25 mouse cellular contexts compared by ENCODE assay signal in the genomic region with DNA sequence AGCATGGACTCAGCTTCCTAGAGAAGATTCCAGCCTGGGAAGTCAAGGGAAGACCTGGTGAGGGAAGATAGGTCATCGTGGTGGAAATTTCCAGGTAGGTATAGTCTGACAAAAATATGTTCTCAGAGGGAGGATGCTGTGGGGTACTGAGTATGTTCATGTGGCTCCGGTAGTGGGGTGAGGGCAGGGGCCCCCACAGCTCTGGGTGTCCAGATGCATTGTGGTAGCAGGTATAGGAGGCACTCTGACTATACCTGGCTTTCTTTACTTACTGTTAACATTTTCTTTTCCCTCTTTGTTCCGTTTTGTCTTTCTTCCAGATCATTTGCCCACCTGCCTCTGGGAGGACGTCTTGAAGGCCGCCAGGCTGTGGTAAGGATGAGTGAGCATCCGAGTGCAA. TPM values are rescaled to one million over a fixed set of nuclear protein-coding genes. Genes with fewer than 3 reads are reported as not detected.
DNase-seq lines count a peak whose midpoint lies in the region; ATAC-seq and TF ChIP-seq lines count a peak whose summit lies in the region.
"Had no signal": no experiment of that assay in that cellular context is flagged by ENCODE, and none has a peak within 500 bp of the region (broad histone marks: within the 10 kb centered on the region; RNA-seq: fewer than 3 reads in every experiment).

No protein-coding gene starts in this region.

- TF ChIP-seq EP300 in heart, postnatal 0 days (IDR thresholded peaks at IDR 0.05; ENCODE audit: low read depth): no peak

- no peak for TF ChIP-seq CTCF in heart, postnatal 0 days (IDR thresholded peaks at IDR 0.05; ENCODE audit: low read depth)
- no peak for TF ChIP-seq CTCF in thymus, adult 2 months (IDR thresholded peaks at IDR 0.05; ENCODE audit: borderline replicate concordance, control insufficient read depth, extremely low read depth, insufficient read depth, low read length, poor library complexity)
- no peak for TF ChIP-seq CTCF in hindbrain, postnatal 0 days (IDR thresholded peaks at IDR 0.05; ENCODE audit: low read depth)

- peak overlapping the region; percentile 20; the same call in 1 of the 2 replicates for H3K27ac ChIP-seq in heart, postnatal 0 days (ENCODE audit: low read depth)
- peak overlapping the region; percentile 91 for H3K27ac ChIP-seq in thymus, adult 2 months (ENCODE audit: control insufficient read depth, insufficient read depth, low read length)
- no peak overlapping the region for H3K27ac ChIP-seq in hindbrain, postnatal 0 days
- H3K27ac ChIP-seq: embryonic facial prominence, embryonic 10.5 days; forebrain, embryonic 13.5 days; hindbrain, embryonic 13.5 days; intestine, embryonic 15.5 days had no signal

- no peaks in the 10 kb centered on the region for H3K36me3 ChIP-seq in heart, postnatal 0 days (replicated peaks; ENCODE audit: control insufficient read depth, insufficient read depth, low read length)
- peaks cover 3% of the 10 kb centered on the region; the same call in 1 of the 2 replicates for H3K36me3 ChIP-seq in thymus, adult 2 months (ENCODE audit: control insufficient read depth, insufficient read depth, low read length)
- no peaks in the 10 kb centered on the region for H3K36me3 ChIP-seq in hindbrain, postnatal 0 days (ENCODE audit: insufficient read depth, low read length)
- H3K36me3 ChIP-seq: embryonic facial prominence, embryonic 10.5 days; heart, embryonic 12.5 days; hindbrain, embryonic 13.5 days; intestine, embryonic 15.5 days had no signal

- no peak overlapping the region; the same call in 1 of the 2 replicates for H3K9ac ChIP-seq in heart, postnatal 0 days (replicated peaks; ENCODE audit: low read depth, low read length)
- H3K9ac ChIP-seq in hindbrain, postnatal 0 days (replicated peaks; ENCODE audit: low read length): no peak overlapping the region
- H3K9ac ChIP-seq: forebrain, embryonic 13.5 days; forebrain, postnatal 0 days; heart, embryonic 12.5 days; hindbrain, embryonic 13.5 days; intestine, embryonic 15.5 days had no signal

- no peak overlapping the region; the same call in 1 of the 2 replicates for H3K4me2 ChIP-seq in heart, postnatal 0 days (ENCODE audit: low read depth, low read length)
- no peak overlapping the region for H3K4me2 ChIP-seq in hindbrain, postnatal 0 days (ENCODE audit: low read depth, low read length)
- H3K4me2 ChIP-seq: forebrain, embryonic 13.5 days; heart, embryonic 12.5 days; hindbrain, embryonic 13.5 days; intestine, embryonic 15.5 days had no signal

- no peaks in the 10 kb centered on the region for H3K9me3 ChIP-seq in heart, postnatal 0 days (replicated peaks; ENCODE audit: control insufficient read depth, low read length)
- H3K9me3 ChIP-seq in hindbrain, postnatal 0 days (ENCODE audit: low read length): no peaks in the 10 kb centered on the region
- H3K9me3 ChIP-seq: embryonic facial prominence, embryonic 10.5 days; forebrain, embryonic 13.5 days; heart, embryonic 12.5 days; hindbrain, embryonic 13.5 days; intestine, embryonic 15.5 days had no signal

- no peak for DNase-seq in heart, postnatal 0 days (ENCODE audit: low spot score)
- no peak for DNase-seq in heart, postnatal 10 days
- no peak for DNase-seq in thymus, adult 2 months
- DNase-seq in thymus, postnatal 25 days: peak; percentile 77
- no peak for DNase-seq in hindbrain, postnatal 0 days (ENCODE audit: low spot score)
- DNase-seq in gastrocnemius, postnatal 25 days: no peak
- no peak for DNase-seq in gastrocnemius, postnatal 10 days
- DNase-seq: adrenal gland, postnatal 14 days; cerebellum, adult 2 months; cerebellum, postnatal 10 days; forebrain, postnatal 0 days; gastrocnemius, postnatal 36 days; heart, adult 18-20 months; heart, postnatal 14 days; kidney, adult 18-20 months had no signal

- 83% methylated on average over 6 of the region's 6 CpGs for WGBS in heart, postnatal 0 days
- 4% methylated on average over 6 of the region's 6 CpGs for WGBS in thymus, adult 2 months
- WGBS in hindbrain, postnatal 0 days: 79% methylated on average over 6 of the region's 6 CpGs

- intact Hi-C loops in heart, postnatal 10 days (cut with DNase I): no loop called here

- no peak for ATAC-seq in heart, postnatal 0 days (ENCODE audit: insufficient read depth, low read depth)
- ATAC-seq in hindbrain, postnatal 0 days: no peak
- ATAC-seq: activated CD4-positive, CD25-positive, alpha-beta regulatory T cell, adult 4 months; forebrain, embryonic 13.5 days; forebrain, postnatal 0 days; intestine, embryonic 15.5 days; Patski had no signal

- peaks cover 10% of the 10 kb centered on the region; the same call in 1 of the 2 replicates for H3K4me1 ChIP-seq in heart, postnatal 0 days (ENCODE audit: control insufficient read depth, insufficient read depth)
- peaks cover 23% of the 10 kb centered on the region for H3K4me1 ChIP-seq in thymus, adult 2 months (replicated peaks; ENCODE audit: control insufficient read depth, insufficient read depth, low read length)
- no peaks in the 10 kb centered on the region for H3K4me1 ChIP-seq in hindbrain, postnatal 0 days (ENCODE audit: insufficient read depth, low read length)
- H3K4me1 ChIP-seq: forebrain, embryonic 13.5 days; hindbrain, embryonic 13.5 days; intestine, embryonic 15.5 days had no signal

- H3K4me3 ChIP-seq in heart, postnatal 0 days (ENCODE audit: low read depth, low read length): peak overlapping the region; percentile 14; the same call in 1 of the 2 replicates
- H3K4me3 ChIP-seq in thymus, adult 2 months (ENCODE audit: control insufficient read depth, insufficient read depth, low read length): peak overlapping the region; percentile 80
- no peak overlapping the region for H3K4me3 ChIP-seq in hindbrain, postnatal 0 days (ENCODE audit: low read length)
- H3K4me3 ChIP-seq: embryonic facial prominence, embryonic 10.5 days; forebrain, embryonic 13.5 days; heart, embryonic 12.5 days; hindbrain, embryonic 13.5 days; intestine, embryonic 15.5 days had no signal

- no peaks in the 10 kb centered on the region for H3K27me3 ChIP-seq in heart, postnatal 0 days (ENCODE audit: control insufficient read depth, insufficient read depth, low read length)
- no peaks in the 10 kb centered on the region for H3K27me3 ChIP-seq in thymus, adult 2 months (ENCODE audit: control insufficient read depth, insufficient read depth, low read length)
- H3K27me3 ChIP-seq in hindbrain, postnatal 0 days (ENCODE audit: insufficient read depth, low read length): no peaks in the 10 kb centered on the region
- H3K27me3 ChIP-seq: forebrain, embryonic 13.5 days; heart, embryonic 12.5 days; hindbrain, embryonic 13.5 days; intestine, embryonic 15.5 days; Patski had no signal

- TF ChIP-seq POLR2A in thymus, adult 2 months (IDR thresholded peaks at IDR 0.05; ENCODE audit: control insufficient read depth, extremely low read depth, insufficient read depth, low read length, poor library complexity): peak; percentile 31; the same call in 1 of the 2 replicates

RNA-seq across cellular contexts. Expression of a gene that starts 0.5 kb away (rescaled TPM):
- 12.6 and 15.7 TPM in 2 replicates for total RNA-seq in heart, postnatal 0 days (2014; rRNA removed; ENCODE audit: low replicate concordance)
- 4.7 and 5.3 TPM in 2 replicates for polyA plus RNA-seq in heart, postnatal 0 days (2015; fragmentation: Nextera tagmentation; extraction: Ambion mirVana)
- total RNA-seq in heart, postnatal 10 days (2021): 10 to 100 TPM; 13.1 to 13.5 TPM
- 81.2 and 84.0 TPM in 2 replicates for polyA plus RNA-seq in thymus, adult 2 months (2012; rRNA removed)
- 32.6 and 33.5 TPM in 2 replicates for total RNA-seq in hindbrain, postnatal 0 days (2014; rRNA removed)
- polyA plus RNA-seq in hindbrain, postnatal 0 days (2015; fragmentation: Nextera tagmentation; extraction: Ambion mirVana): 14.6 and 14.7 TPM in 2 replicates
- 1 to 10 TPM; 2.5 to 2.7 TPM for total RNA-seq in gastrocnemius, postnatal 25 days (2021)
- total RNA-seq in gastrocnemius, postnatal 10 days (2021): 1 to 10 TPM; 4.5 to 5.4 TPM

RNA-seq across cellular contexts. Expression of a gene that starts 7.5 kb away (rescaled TPM):
- total RNA-seq in heart, postnatal 0 days (2014; rRNA removed; ENCODE audit: low replicate concordance): not detected in 2 replicates
- polyA plus RNA-seq in heart, postnatal 0 days (2015; fragmentation: Nextera tagmentation; extraction: Ambion mirVana): not detected in 2 replicates
- not detected for total RNA-seq in heart, postnatal 10 days (2021)
- polyA plus RNA-seq in thymus, adult 2 months (2012; rRNA removed): 25.8 and 35.9 TPM in 2 replicates
- not detected in 2 replicates for total RNA-seq in hindbrain, postnatal 0 days (2014; rRNA removed)
- 0.48 and 0.63 TPM in 2 replicates for polyA plus RNA-seq in hindbrain, postnatal 0 days (2015; fragmentation: Nextera tagmentation; extraction: Ambion mirVana)
- not detected for total RNA-seq in gastrocnemius, postnatal 25 days (2021)
- total RNA-seq in gastrocnemius, postnatal 10 days (2021): not detected
- total RNA-seq: adrenal gland, adult 18-20 months; adrenal gland, postnatal 14 days; forebrain, postnatal 0 days; gastrocnemius, postnatal 36 days; heart, adult 18-20 months; heart, postnatal 14 days; hematopoietic stem cell, adult 5-6 weeks; MEL had no signal
- polyA plus RNA-seq: activated CD4-positive, CD25-positive, alpha-beta regulatory T cell, adult 4 months; embryonic facial prominence, embryonic 10.5 days; forebrain, embryonic 13.5 days; heart, embryonic 12.5 days; hindbrain, embryonic 13.5 days; Patski had no signal
